Mouse (Mus musculus): Measurements from ENCODE around the gene Klf12. TPM values are rescaled to one million over a fixed set of nuclear protein-coding genes. Genes with fewer than 3 reads are reported as not detected.
A peak's percentile ranks its signal among the peaks of the same experiment; 100 is the strongest.

Gene Klf12
- polyA plus RNA-seq, 1 experiment from 2014 or later: 45.1 TPM

DNA sequence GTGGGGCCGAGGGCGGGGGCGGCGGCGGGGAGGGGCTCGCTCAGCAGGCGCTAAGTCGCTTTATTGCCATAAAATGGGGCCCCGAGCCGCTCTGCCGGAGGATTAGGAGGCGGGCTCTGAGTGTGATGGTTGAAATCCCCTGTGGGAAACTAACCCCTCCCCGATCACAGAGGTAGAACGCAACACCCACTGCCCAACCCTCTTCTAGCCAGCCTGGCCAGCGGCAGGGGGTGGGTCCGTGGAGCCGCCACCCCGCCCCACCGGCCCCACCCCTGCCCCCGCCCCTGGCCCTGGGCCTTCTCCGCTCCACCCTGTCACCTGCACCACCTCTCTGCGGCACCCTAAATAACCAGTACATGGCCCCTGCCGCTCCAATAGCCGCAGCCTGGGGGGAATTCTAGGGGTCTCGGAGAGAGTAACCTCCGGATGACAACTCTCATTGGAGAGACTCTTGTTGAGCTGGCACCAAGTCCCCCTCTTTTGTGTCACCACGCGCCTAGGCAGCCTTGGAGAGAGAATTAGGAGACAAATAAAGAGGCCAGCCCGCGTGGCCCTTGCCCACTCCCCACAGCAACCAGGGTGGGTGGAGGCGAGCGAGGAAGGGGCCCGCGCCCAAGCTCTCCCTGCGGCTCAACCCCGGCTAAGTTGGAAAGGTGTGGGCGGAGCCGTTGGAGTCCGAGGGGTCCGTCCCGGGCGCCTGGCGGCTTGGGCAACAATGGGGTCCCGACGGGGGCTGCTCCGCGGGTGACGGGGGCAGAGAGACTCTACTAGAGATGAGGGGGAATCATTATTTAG lies 579 bp upstream of the Klf12 start:
- Histone ChIP-seq H3K27me3 (no peaks in the 10 kb centered on the region), H3K27ac (replicated peaks) (peak overlapping the region; percentile 99), H3K4me2 (replicated peaks) (peak overlapping the region; percentile 95), H3K36me3 (no peaks in the 10 kb centered on the region), H3K9me3 (no peaks in the 10 kb centered on the region), H3K4me3 (peak overlapping the region; percentile 63), H3K4me1 (peaks cover 35% of the 10 kb centered on the region), H3K9ac (replicated peaks) (peak overlapping the region; percentile 94)
- ATAC-seq (replicated peaks): peak; percentile 87
- WGBS: under 1% methylated on average over 44 of the region's 48 CpGs

DNA sequence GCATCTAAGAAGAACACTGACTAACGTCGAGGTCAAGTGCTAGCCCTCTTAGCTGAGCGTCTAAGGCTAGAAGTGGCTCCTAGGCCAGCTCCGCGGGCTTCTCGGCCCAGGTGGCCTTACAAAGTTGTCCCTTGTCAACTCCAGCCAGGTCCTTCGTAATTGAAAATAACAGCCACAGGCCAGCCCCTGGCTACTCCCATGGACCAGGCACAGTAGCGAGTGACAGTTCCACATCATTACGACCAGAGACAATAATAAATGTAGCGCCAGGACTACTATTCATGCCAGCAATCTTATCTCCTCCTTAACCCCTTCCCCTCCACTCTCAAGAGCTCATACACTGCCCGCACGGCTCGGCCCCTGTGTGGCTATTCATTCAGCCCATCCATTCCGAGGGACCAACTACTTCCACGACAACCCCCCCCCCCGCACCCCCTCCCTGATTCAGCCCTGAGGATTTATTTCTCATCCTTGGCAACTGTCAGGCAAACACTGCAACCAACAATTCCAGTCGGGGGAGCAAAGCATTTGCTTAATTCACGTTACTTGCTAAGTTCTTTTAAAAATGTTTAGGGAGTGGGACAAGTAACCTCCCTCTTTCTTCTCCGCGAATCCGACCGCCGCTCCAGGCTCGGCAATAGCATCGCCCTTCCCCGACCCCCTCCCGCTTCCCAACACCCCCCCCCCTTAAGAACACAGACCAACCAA lies 914 bp downstream of the Klf12 start:
- H3K9ac ChIP-seq (replicated peaks): peak overlapping the region; percentile 94
- peak overlapping the region; percentile 95 for H3K4me2 ChIP-seq (replicated peaks)
- peaks cover 35% of the 10 kb centered on the region for H3K4me1 ChIP-seq
- no peaks in the 10 kb centered on the region for H3K27me3 ChIP-seq
- peak overlapping the region; percentile 99 for H3K27ac ChIP-seq (replicated peaks)
- 0 out of 2 replicates have a peak, but pooled peaks have one; percentile 0 for ATAC-seq (replicated peaks)
- 0 out of 2 replicates have a peak, but pooled peaks cover 3% of the 10 kb centered on the region for H3K36me3 ChIP-seq
- no peaks in the 10 kb centered on the region for H3K9me3 ChIP-seq
- H3K4me3 ChIP-seq: peak overlapping the region; percentile 63
- WGBS: under 1% methylated on average over 27 of the region's 27 CpGs

GRCm38 (mm10) chr14:100282651-100283050 lies 1.8 kb downstream of the Klf12 start:
- H3K36me3 ChIP-seq: 0 out of 2 replicates have a peak, but pooled peaks cover 3% of the 10 kb centered on the region
- peak overlapping the region; percentile 99 for H3K27ac ChIP-seq (replicated peaks)
- peak overlapping the region; percentile 95 for H3K4me2 ChIP-seq (replicated peaks)
- H3K27me3 ChIP-seq: no peaks in the 10 kb centered on the region
- H3K9me3 ChIP-seq: no peaks in the 10 kb centered on the region
- peaks cover 35% of the 10 kb centered on the region for H3K4me1 ChIP-seq
- peak overlapping the region; percentile 94 for H3K9ac ChIP-seq (replicated peaks)
- H3K4me3 ChIP-seq: peak overlapping the region; percentile 63
- ATAC-seq (replicated peaks): no peak
- 2% methylated on average over 7 of the region's 7 CpGs for WGBS

GRCm38 (mm10) chr14:100281734-100282133 lies 2.7 kb downstream of the Klf12 start:
- Histone ChIP-seq H3K4me1 (peaks cover 29% of the 10 kb centered on the region), H3K4me3 (no peak overlapping the region), H3K9me3 (no peaks in the 10 kb centered on the region), H3K36me3 (0 out of 2 replicates have a peak, but pooled peaks cover 3% of the 10 kb centered on the region), H3K4me2 (replicated peaks) (peak overlapping the region; percentile 19), H3K27ac (replicated peaks) (no peak overlapping the region), H3K27me3 (no peaks in the 10 kb centered on the region), H3K9ac (replicated peaks) (no peak overlapping the region)
- no peak for ATAC-seq (replicated peaks)
- 54% methylated on average over 3 of the region's 3 CpGs for WGBS

GRCm38 (mm10) chr14:100274179-100274578 lies 10.3 kb downstream of the Klf12 start:
- WGBS: 97% methylated on average over 2 of the region's 2 CpGs
- no peak for ATAC-seq (replicated peaks)
- no peaks in the 10 kb centered on the region for H3K9me3 ChIP-seq
- H3K27me3 ChIP-seq: no peaks in the 10 kb centered on the region
- no peak overlapping the region for H3K9ac ChIP-seq (replicated peaks)
- no peak overlapping the region for H3K27ac ChIP-seq (replicated peaks)
- H3K4me1 ChIP-seq: no peaks in the 10 kb centered on the region
- H3K4me3 ChIP-seq: no peak overlapping the region
- H3K4me2 ChIP-seq (replicated peaks): no peak overlapping the region
- no peaks in the 10 kb centered on the region for H3K36me3 ChIP-seq

GRCm38 (mm10) chr14:100260531-100260930 lies 23.9 kb downstream of the Klf12 start:
- H3K36me3 ChIP-seq: no peaks in the 10 kb centered on the region
- no peak overlapping the region for H3K9ac ChIP-seq (replicated peaks)
- H3K4me3 ChIP-seq: no peak overlapping the region
- no peak overlapping the region for H3K27ac ChIP-seq (replicated peaks)
- H3K4me1 ChIP-seq: no peaks in the 10 kb centered on the region
- H3K4me2 ChIP-seq (replicated peaks): no peak overlapping the region
- no peaks in the 10 kb centered on the region for H3K27me3 ChIP-seq
- no peaks in the 10 kb centered on the region for H3K9me3 ChIP-seq
- WGBS: 86% methylated on average over 4 of the region's 4 CpGs
- no peak for ATAC-seq (replicated peaks)

GRCm38 (mm10) chr14:100243046-100243445 lies 41.4 kb downstream of the Klf12 start:
- no peaks in the 10 kb centered on the region for H3K27me3 ChIP-seq
- no peak overlapping the region for H3K4me2 ChIP-seq (replicated peaks)
- H3K4me1 ChIP-seq: 0 out of 2 replicates have a peak, but pooled peaks cover 4% of the 10 kb centered on the region
- no peaks in the 10 kb centered on the region for H3K9me3 ChIP-seq
- H3K27ac ChIP-seq (replicated peaks): no peak overlapping the region
- H3K4me3 ChIP-seq: no peak overlapping the region
- no peak for ATAC-seq (replicated peaks)
- peaks cover 2% of the 10 kb centered on the region; the same call in 1 of the 2 replicates for H3K36me3 ChIP-seq
- 86% methylated on average over 5 of the region's 5 CpGs for WGBS
- H3K9ac ChIP-seq (replicated peaks): no peak overlapping the region

- 66% methylated on average over 4 of the region's 4 CpGs for WGBS
- no peaks in the 10 kb centered on the region for H3K9me3 ChIP-seq
Measured at GRCm38 (mm10) chr14:100239874-100240273, 44.6 kb downstream of the Klf12 start.

GRCm38 (mm10) chr14:100236757-100237156 lies 47.7 kb downstream of the Klf12 start:
- WGBS: 83% methylated on average over 7 of the region's 7 CpGs
- no peak overlapping the region for H3K27ac ChIP-seq (replicated peaks)
- H3K9me3 ChIP-seq: no peaks in the 10 kb centered on the region
- no peaks in the 10 kb centered on the region for H3K27me3 ChIP-seq
- ATAC-seq (replicated peaks): no peak
- no peaks in the 10 kb centered on the region for H3K36me3 ChIP-seq
- no peak overlapping the region for H3K9ac ChIP-seq (replicated peaks)
- H3K4me2 ChIP-seq (replicated peaks): no peak overlapping the region
- H3K4me3 ChIP-seq: no peak overlapping the region
- H3K4me1 ChIP-seq: peaks cover 7% of the 10 kb centered on the region; the same call in 1 of the 2 replicates

More at GRCm38 (mm10) chr14:100239874-100240273, 44.6 kb downstream of the Klf12 start:
- Histone ChIP-seq H3K36me3 (peaks cover 2% of the 10 kb centered on the region; the same call in 1 of the 2 replicates), H3K4me2 (replicated peaks) (no peak overlapping the region), H3K27ac (replicated peaks) (no peak overlapping the region), H3K4me3 (no peak overlapping the region), H3K9ac (replicated peaks) (no peak overlapping the region), H3K4me1 (peaks cover 7% of the 10 kb centered on the region; the same call in 1 of the 2 replicates), H3K27me3 (no peaks in the 10 kb centered on the region)
- ATAC-seq (replicated peaks): no peak

GRCm38 (mm10) chr14:100235746-100236145 lies 48.7 kb downstream of the Klf12 start:
- 33% methylated on average over 3 of the region's 3 CpGs for WGBS
- H3K4me3 ChIP-seq: no peak overlapping the region
- H3K9ac ChIP-seq (replicated peaks): no peak overlapping the region
- H3K4me2 ChIP-seq (replicated peaks): no peak overlapping the region
- peaks cover 7% of the 10 kb centered on the region; the same call in 1 of the 2 replicates for H3K4me1 ChIP-seq
- no peak overlapping the region for H3K27ac ChIP-seq (replicated peaks)
- H3K9me3 ChIP-seq: no peaks in the 10 kb centered on the region
- ATAC-seq (replicated peaks): peak; percentile 29
- no peaks in the 10 kb centered on the region for H3K27me3 ChIP-seq
- H3K36me3 ChIP-seq: no peaks in the 10 kb centered on the region

GRCm38 (mm10) chr14:100231384-100231783 lies 53.1 kb downstream of the Klf12 start:
- H3K4me3 ChIP-seq: no peak overlapping the region
- no peak overlapping the region for H3K4me2 ChIP-seq (replicated peaks)
- peaks cover 3% of the 10 kb centered on the region; the same call in 1 of the 2 replicates for H3K4me1 ChIP-seq
- 94% methylated on average over 1 of the region's 1 CpGs for WGBS
- H3K36me3 ChIP-seq: no peaks in the 10 kb centered on the region
- H3K27ac ChIP-seq (replicated peaks): no peak overlapping the region
- ATAC-seq (replicated peaks): no peak
- H3K27me3 ChIP-seq: no peaks in the 10 kb centered on the region
- no peaks in the 10 kb centered on the region for H3K9me3 ChIP-seq
- no peak overlapping the region for H3K9ac ChIP-seq (replicated peaks)

GRCm38 (mm10) chr14:100228120-100228519 lies 56.4 kb downstream of the Klf12 start:
- WGBS: 94% methylated on average over 6 of the region's 6 CpGs

More at GRCm38 (mm10) chr14:100228120-100228519, 56.4 kb downstream of the Klf12 start:
- Histone ChIP-seq H3K27ac (replicated peaks) (no peak overlapping the region), H3K4me1 (no peaks in the 10 kb centered on the region; the same call in 1 of the 2 replicates), H3K4me2 (replicated peaks) (no peak overlapping the region), H3K4me3 (no peak overlapping the region), H3K9me3 (no peaks in the 10 kb centered on the region), H3K36me3 (no peaks in the 10 kb centered on the region), H3K9ac (replicated peaks) (no peak overlapping the region), H3K27me3 (no peaks in the 10 kb centered on the region)
- no peak for ATAC-seq (replicated peaks)

Measured in forebrain, embryonic 15.5 days (tissue).